Mouse (Mus musculus): ENCODE data around the gene Kcnmb3.

DNA sequence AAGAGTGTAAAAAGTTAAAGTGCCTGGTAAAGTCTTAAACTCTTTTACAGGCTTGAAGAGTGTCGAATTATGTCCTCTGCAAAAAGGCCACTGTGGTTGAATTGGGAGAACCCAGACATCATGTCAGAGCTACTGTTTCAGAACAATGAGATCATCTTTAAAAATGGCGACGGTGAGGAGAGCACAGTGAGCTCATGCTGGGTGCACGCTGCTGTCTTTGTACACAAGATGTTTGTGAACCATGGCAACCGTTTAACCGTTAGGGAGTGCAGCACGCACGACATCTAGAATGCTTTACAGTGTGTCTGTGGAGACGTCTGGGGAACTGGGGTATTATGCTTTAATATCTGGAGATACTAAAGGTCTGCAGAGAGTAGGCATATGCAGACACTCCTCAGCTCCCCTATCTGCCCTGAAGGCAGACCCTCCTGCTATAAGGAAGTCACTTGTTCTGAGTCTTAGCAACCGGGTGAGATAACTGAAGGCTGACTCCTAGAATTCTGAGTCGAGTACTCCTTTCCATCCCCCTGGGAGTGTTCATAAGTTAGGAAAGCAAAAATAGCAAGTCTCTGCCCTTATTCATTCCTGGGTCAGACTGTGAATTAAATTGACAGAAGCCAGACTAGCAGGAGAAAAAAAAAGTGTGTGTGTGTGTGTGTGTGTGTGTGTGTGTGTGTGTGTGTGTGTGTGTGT lies 37.6 kb downstream of the Kcnmb3 start:
- TF ChIP-seq CTCF (IDR thresholded peaks at IDR 0.05) (no peak), EP300 (IDR thresholded peaks at IDR 0.05) (no peak)
